Mouse (Mus musculus) ovary, adult 18-20 months (tissue): ENCODE data around the gene Ankdd1a.

Experiments used
- DNase-seq: peaks from one replicate; pipeline ENCODE4 v3.0.0; 2022; ENCODE audit warnings: low spot score, mixed read lengths

Gene Ankdd1a

DNA sequence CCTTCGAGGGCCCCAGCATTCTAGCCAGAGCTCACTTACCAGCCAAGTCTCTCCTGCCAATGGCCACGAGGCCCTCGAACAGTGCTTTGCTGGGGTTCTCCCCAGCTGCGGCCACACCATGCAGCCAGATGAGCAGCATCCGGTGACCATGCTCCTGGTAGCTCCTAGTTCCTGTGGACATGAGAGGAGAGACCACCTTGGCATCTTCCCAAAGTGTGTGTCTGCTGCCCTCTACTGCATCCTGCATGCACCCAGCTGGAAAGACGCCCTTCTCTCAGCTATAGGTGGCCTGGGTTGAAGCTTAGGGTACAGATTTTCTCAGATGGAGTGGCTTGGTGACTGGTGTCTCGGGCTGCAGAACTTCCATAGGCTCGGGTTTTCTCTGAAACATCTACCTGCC is 17.8 kb downstream of the Ankdd1a start:
- no peak for DNase-seq

DNA sequence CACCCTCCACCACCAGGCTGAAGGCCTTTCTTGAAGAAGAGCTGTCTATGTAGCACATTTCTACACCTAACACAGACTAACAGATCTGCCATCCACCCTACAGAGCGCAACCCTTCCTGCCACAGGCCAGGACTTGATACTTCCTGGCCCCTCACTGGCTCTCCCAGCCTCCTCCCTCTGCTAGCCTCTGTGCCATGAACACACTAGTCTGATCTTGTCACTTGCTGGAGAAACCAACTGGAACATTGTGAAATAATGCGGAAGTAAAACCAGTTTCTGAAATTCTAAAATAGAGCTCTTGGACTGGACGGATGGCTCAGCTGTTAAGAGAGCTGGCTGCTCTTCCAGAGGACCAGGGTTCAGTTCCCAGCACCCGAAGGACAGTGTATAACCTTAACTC is 27.1 kb downstream of the Ankdd1a start:
- no peak for DNase-seq

DNA sequence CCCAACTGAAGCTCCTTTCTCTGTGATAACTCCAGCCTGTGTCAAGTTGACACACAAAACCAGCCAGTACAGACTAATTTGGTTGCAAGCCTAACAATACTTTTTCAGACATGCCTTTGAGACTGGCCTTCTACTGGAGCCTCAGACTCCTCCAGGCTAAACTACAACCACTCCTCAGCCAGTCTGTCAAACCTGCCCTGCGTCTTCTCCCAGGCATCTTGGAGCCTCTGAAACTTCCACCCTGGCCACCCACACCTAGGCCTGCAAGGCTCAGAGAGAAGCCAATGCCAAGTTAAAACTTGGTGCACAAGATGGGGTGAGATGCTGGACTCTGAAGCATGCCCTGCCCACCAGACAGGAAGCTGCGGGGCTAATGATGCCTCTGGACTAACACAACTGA is 27.6 kb downstream of the Ankdd1a start:
- no peak for DNase-seq

DNA sequence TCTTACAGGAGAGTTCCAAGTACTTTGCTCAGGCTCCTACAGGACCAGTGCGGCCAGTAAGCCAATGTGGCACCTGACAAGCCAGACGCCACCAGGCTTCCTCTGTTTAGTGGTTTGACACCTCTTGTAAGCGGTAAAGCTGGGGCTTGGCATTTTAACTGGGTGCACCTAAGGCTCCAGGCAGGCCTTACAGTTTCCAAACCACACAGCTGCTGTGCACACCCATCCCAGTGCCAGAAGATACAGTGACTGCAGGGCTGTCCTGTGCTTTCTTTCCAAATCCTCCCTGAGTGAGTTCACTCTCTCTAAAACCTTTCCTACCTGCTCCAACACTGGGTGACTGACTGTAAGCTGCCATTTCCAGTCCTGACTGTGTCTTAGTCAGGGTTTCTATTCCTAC is 28.5 kb downstream of the Ankdd1a start:
- DNase-seq: no peak

DNA sequence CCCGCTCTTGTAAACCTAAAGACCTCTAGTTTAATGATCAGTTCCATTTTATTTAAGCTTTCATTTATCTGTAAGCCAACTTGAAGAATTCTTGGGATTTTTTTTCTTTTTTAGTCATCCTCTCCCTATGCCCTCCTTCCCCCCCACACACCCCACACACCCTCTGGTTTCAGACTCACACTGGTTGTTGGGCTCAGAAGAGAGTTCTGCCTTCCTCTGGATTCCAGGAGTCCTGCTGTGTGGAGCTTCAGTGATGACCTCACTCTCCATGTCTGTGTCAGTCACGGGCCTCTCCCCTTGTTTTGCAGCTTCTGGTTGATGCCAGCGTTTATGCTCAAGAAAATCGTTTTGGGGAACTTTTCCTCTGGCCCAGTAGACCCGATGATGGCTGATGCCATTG is 39.9 kb downstream of the Ankdd1a start:
- no peak for DNase-seq

DNA sequence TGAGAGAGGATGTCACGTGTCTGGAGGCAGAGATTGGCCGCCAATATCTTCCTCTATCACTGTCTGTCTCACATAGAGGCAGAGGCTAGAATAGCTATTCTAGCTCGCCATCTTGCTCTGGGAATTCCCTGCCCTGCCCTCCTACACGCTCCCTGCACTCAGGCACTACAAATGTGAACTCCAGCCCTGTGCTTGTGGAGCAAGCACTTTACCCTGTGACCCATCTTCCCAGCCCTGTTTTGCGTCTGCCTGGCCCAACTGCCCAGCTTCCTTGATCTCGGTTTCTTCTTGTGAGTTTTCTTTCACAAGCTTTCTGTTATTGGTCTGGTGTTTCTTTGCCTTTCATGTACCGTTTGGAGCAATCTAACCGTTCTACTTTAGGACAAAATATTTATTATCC is 40.8 kb downstream of the Ankdd1a start:
- DNase-seq: no peak

DNA sequence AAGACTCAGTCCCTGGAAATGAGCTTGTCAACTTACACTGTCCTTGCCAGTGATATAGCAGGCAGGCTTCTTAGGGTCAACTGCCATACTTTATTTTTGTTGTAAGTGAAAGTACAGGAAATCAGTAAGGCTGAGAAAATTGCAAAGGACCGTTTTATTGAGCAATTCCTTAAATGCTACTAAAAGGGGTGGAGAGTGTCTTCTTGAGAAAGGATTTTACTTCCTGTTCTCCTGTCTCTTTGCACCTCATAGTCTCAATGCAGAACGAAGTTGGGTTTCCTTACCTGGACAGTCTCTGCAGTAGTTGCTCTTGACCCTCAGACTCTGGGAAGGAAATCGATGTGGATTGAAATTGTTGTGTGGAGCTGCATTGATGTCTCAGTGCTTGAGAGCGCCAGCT is 47.2 kb downstream of the Ankdd1a start:
- no peak for DNase-seq

DNA sequence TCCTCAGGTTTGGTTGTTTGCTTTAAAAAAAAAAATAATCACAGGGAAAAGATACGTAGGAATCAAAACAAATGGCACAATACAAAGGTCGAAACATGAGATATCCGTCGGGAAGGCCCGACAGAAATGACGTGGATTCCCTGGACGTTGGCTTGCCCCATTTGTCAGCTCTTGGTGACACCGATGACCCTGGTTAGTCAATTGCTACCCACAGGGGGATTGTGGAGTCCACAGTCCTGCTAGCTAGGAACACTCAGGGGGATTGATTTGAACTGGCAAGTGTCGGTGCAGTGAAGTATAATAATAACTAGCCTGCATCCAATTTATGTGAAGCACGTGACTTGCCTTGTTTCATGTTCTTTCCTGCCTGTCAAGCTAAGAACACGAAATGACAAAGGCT is 52.3 kb downstream of the Ankdd1a start:
- no peak for DNase-seq

DNA sequence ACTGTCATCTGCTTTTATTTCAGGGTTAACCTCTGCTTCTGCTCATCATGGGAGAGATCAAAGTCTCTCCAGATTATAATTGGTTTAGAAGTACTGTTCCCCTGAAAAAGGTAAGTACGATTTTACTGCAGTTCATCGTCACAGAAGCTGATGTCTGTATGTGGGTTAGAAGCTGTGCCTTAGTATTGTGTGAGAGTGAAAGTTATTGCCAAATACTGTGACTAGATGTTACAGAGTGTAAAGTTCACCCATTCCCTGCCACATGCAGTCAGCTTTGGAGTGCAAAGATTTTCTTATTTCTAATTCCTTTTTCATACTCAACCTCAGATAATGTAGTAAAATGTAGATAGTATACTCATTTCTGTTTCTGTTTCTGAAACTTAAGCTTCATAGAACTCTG is 54.8 kb downstream of the Ankdd1a start:
- no peak for DNase-seq

DNA sequence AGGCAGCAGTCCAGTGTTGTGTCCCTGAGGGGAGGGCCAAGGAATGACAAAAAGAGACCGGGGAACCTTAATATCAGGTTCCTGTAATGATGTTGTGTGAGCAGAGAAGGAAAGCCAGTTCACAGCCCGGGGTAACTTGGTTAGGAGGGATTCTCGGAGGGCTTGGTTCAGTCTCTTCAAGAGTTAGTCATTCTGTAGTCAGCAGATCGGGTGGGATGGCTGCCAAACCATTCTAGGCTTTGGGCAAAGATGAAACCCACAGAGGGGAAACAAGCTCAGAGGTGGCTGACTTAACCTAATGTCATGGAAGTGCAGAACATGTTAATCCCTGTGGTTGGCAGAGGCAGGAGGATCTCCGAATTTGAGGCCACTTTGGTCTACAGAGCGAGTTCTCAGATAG is 55.8 kb downstream of the Ankdd1a start:
- DNase-seq: peak; percentile 35

DNA sequence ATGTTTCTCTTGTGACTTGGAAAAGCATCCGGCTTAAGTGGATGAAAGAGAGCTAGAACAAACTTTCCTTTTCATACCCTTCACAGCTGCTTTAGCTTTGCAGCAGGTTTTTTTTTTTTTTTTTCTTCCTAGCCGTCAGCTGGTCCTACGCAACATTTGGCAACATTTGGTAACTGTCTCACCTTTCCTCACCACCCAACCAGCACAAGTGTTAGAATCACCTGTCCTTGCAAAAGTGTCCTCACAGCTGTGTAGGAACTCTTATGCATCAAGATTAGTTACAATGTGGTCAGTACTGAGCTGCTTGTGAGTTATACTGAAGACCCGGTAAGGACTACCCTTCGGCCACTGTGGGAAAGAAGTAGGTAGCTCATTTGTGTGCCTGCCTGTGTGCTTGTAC is 57.4 kb downstream of the Ankdd1a start:
- no peak for DNase-seq

DNA sequence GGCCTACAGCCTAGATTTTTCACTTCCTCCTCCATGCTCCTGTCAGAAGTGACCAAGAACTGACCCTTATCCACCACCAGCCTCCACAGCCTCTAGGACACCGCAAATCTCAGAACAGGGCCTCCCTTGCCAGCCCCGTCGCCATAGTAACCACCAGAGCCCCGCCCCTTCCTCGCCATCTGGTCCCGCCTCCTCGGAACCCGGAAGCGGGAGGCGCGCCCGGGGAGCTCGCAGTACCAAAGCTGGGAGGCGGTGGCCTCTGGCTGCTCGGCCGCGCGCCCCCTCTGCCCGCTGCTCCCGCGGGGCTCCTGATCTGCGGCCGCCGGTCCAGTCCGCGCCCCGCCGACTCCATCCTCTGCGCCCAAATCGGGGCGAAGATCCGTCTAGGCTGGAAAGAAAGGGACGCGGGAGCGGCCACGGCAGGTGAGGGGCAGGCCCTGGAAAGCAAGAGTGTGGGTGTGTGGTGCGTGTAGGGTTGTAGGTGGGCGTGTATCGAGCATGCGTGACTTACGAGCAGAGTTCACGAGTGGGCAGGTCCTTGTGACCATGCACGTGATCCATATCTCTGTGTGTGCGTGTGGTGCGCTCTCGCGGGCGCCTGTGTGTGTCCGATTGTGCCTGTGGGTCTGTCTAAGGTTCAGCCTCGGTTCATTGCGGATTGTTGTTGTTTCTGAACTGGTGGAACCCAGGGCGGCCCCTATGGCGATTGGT is 59.1 kb downstream of the Ankdd1a start, which contains the start of gene Spg21:
Gene Spg21 (plus strand): TSS at position 216 of the 711 bp plus-strand sequence.
- DNase-seq: peak; percentile 94

DNA sequence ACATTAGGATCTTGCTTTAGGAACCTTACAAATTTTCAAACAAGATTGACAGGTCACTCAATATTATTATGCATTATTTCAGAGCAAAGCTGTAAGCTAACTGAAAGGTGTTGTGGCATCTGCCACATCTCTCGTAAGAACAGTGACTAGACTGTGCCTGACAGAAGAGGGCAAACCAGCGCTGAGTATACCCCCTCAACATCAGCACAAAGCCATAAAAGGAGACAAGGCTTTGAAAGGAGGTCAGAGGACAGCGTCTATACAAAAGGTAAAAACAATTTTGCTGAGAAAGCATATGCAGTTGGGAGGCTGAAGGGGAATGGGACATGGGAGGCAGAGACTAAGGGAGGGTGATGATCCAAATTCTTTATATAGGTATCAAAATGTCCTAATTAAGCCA is 59.8 kb downstream of the Ankdd1a start:
- no peak for DNase-seq

DNA sequence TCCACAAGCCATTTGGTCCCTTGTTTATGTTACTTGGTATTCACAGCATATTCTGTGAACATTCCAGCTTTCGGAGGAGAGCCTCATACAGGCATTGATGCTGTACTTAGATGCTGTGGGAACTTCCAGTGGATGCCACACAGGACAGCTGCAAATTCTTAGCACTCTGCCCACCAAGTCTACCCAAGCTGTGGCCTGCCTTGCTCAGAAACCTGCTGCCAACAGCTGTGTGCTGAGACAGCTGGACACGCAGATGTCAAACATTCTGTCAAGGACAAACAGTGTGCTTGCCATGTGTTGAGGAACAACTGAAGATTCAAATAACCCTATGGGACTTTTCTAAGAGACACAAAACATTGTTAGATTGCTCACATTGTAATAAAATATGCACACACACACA is 61.0 kb downstream of the Ankdd1a start:
- no peak for DNase-seq

DNA sequence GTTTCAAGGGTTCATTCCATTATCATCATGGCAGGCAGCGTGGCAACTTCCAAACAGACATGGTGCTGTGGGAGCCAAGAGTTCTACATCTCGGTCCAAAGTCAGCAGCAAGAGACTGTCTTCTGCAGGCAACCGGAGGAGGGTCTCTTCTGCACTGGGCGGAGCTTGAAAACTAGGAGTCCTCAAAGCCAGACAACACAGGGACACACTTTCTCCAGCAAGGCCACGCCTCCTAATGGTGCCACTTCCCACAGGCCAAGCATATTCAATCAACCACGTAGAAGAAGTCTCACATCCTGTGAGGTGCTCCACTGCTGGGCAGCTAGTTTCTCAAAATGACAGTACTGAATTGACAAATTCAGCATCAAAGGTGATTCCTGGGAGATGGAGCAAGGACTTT is 72.0 kb downstream of the Ankdd1a start:
- no peak for DNase-seq

DNA sequence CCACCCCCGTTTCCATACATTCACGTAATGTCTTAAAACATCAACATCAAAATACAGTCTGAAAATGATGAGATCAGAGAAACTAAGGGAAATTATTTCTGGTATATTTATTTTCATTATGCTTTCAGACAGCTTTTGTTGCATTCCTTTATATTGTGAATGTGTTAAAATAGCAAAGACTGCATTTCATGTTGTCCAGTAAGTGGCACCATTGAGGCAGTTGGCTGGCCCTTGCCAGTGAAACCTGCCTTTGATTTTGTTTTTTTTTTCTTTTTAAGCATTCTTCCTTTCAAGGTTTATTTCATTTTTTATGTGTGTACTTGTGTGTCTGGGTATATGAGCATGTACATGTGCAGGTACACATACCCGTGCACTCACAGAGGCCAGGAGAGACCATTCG is 75.3 kb downstream of the Ankdd1a start:
- no peak for DNase-seq
